Mouse (Mus musculus): ENCODE measurements around the gene Plp1.

Gene Plp1

DNA sequence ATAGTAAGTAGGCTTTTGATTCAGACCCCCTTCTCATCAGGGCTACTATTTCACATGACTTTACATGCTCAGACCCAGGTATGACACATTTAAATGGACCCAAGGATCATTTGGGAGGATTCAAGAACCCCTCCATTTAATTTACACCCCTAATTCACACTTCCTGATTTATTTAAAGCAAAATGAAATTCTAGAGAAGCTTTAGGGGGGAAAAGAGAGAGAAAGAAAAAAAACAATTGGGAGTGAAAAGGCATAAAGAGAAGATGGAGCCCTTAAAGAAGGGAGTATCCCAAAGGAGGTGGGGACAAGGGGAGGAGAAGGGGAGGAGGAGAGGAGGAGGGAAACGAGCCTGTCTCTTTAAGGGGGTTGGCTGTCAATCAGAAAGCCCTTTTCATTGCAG lies at the start of gene Plp1:
TSS of gene Plp1 (plus strand) at position 301 of the 400 bp plus-strand sequence.
- 36% methylated on average over 1 of the region's 1 CpGs for WGBS

DNA sequence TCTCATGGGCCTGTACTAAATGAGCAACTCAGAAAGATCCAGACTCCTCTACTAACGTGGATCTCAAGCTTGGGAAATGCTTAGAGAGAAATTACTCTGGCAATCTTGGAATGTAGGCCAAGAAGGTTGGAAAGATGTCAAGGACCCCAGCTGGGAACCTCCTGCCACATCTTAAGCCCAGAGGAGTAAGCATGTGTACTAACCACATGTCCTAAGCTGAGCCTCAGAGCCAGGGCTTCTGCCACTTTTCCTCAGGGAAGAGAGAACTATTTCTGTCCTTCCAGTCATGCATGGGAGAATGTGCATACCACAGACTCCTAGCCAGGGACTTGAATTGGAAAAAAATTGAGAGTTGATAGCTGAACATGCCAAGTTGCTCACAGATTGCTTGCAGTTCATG lies 49.4 kb upstream of the Plp1 start:
- 59% methylated on average over 1 of the region's 1 CpGs for WGBS

DNA sequence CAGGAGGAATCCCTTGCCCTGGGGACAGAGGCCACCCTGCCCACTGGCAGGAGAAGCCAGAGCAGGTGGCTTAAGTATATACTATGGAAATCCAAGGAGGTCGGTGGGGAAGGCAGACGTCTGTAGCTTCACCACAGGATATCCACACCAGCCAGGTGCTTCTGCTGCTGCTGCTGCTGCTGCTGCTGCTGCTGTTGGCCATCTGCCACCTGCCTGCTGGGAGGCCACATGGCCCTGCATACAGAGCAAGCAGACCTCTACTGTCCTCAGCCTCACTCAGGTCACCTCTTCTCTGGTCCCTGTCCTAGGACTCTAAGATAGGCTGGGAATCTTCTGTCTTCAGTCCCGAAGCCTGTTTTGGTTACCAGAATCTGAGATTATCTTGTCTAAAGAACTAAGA lies 44.4 kb upstream of the Plp1 start:
- 81% methylated on average over 3 of the region's 3 CpGs for WGBS

DNA sequence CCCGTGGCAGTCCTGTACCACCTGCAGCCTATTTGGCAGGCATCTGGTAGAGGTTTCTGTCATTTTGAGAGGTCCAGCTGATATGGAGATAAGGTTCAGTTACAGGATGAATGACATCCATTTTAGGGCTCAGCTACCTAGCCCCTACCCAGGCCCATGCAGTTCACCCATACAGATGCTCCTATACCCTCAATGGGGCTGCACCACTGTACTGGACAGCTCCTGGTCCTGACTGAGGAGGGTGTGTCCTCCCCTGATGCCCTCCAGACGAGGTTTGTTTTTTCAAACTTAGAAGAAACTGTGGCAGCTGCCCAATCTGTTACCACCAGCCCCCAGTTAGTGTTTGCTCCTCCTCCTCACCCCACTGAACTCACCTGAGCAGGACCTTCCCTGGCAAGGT lies 43.2 kb upstream of the Plp1 start:
- 79% methylated on average over 2 of the region's 2 CpGs for WGBS

DNA sequence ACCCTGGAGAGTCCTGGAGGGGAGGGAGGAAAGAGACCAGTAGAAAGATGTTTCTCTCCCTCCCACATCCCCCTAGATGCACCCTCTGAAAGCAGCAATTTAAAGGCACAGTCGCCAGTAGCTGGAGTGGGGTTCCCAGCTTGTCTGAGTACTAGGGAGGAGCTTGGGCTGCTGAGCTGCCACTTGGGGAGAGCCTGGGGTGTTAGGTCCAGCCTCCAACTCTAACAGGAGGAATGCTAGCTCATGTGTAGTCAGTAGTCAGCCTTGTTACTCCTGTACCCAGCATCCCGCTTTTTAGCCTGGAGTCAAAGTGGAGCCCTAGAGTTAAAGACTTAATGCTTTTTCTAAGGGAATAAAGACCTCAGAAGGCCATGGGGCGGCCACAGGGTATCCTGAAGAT lies 42.4 kb upstream of the Plp1 start, which contains the start of gene Glra4:
TSS of gene Glra4 (minus strand) at position 101 of the 400 bp plus-strand sequence.
- WGBS, result 86% methylated on average over 3 of the region's 3 CpGs

DNA sequence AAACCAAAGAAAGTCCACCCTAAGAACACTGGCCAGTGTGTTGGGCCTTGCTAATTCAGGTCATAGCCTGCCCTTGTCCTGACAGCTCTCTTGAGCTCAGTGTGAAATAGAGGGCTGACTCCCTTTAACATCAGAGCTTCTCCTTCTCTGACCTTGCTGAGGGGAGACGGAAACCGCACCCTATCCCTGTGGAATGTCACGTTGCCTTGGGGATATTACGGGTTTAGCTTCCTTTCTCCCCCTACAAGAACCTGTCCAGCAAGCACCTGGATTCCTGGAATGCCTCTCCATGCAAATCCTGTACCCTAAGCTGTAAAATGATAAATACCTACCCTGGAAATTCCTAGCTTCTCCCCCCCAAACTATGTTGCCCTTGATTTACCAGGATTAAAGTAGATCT lies 33.0 kb upstream of the Plp1 start:
- WGBS, result 97% methylated on average over 4 of the region's 4 CpGs

DNA sequence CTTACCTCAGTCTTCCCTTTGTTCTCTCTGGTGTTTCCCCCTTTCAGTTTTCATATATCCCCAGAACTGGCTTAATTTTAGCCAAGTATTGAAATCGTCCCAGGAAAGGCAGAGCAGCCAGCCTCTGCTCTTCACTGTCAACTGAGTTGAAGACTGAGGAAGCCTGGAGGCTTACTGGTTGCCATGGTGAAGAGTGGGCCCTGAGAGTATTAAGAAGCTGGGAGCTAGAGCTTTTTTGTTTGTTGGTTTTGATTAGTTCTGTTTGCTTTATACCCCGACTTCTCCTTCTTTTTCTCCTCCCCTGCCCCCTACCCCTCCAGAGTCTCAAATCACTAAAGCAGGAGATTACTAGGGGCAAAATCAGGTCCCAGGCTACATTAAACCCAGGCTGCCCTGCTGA lies 25.2 kb upstream of the Plp1 start:
- WGBS, result 32% methylated on average over 2 of the region's 2 CpGs

DNA sequence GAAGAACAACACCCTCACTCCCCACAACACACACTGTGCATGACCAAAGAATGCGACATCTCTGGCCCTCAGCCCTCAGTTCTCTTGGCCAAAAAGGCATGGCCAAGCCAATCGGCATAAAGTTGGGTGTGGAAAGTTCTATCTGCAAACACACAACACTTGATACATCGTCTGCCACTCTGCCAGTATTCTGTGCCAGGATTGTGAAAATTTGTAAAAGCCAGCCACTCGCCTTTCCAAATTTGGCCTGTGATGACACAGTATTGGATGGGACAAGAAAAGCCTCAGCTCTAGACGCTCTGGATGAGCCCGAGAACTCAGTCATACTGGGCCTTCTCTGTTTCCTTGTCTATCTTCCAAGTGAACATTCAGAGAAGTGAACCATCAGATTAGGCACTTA lies 2.7 kb upstream of the Plp1 start:
- 62% methylated on average over 6 of the region's 6 CpGs for WGBS

DNA sequence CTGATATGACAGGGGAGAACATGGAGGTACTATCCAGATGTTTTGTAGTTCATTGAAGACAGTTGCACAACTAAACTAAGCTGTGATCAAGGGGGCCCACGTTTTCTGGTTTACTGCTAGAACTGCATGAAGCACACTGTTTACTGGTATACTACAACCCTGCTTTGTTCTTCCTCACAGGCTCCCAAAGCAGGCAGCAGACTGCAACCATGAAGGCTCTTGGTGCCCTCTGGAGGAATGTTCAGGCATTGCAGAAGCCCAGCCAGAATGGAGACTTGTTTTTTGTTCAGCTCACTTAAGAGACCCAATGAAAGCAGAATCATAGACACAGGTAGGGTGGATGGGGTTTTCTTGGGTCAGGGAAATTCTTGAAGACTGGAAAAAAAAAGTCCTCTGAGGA lies 2.2 kb upstream of the Plp1 start:
- 4% methylated on average over 1 of the region's 1 CpGs for WGBS

DNA sequence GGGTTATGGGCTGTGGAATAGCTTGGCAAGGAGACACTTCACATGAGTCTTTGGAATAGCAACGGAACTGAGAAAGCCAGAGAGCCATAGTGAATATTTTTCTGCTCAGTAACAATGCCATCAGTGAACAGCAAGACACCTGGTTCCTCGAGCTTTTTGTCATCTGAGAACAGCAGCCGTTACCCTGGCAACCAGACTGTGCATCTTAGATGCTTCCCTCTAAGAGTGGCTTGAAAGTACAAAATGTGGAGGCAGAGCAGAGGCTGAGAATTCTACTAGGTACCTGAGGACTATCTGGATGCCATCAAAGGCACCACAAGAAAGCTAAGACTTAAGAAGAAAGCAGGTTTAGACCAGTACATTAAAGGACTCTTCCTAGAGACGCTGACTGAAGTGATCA lies 2.5 kb downstream of the Plp1 start:
- WGBS, result 51% methylated on average over 4 of the region's 4 CpGs

DNA sequence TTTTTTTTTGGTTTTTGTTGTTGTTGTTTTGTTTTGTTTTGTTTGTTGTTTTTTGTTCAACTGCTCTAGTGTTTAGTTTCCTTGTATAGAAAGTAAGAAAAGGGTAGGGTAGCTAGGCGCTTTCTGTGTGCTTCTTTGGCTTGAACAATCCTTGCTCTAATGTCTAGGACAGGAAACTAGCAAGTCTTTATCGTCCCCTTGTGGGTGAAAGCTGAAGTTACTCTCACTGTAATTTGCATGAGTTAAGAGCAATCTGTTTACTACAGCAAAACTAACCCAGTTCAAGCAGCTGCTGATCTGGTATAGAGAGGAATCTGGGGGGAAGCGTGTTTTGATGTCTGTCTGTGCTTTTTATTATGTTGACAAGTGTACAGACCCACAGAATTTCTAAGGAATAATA lies 27.8 kb downstream of the Plp1 start:
- 41% methylated on average over 3 of the region's 3 CpGs for WGBS

DNA sequence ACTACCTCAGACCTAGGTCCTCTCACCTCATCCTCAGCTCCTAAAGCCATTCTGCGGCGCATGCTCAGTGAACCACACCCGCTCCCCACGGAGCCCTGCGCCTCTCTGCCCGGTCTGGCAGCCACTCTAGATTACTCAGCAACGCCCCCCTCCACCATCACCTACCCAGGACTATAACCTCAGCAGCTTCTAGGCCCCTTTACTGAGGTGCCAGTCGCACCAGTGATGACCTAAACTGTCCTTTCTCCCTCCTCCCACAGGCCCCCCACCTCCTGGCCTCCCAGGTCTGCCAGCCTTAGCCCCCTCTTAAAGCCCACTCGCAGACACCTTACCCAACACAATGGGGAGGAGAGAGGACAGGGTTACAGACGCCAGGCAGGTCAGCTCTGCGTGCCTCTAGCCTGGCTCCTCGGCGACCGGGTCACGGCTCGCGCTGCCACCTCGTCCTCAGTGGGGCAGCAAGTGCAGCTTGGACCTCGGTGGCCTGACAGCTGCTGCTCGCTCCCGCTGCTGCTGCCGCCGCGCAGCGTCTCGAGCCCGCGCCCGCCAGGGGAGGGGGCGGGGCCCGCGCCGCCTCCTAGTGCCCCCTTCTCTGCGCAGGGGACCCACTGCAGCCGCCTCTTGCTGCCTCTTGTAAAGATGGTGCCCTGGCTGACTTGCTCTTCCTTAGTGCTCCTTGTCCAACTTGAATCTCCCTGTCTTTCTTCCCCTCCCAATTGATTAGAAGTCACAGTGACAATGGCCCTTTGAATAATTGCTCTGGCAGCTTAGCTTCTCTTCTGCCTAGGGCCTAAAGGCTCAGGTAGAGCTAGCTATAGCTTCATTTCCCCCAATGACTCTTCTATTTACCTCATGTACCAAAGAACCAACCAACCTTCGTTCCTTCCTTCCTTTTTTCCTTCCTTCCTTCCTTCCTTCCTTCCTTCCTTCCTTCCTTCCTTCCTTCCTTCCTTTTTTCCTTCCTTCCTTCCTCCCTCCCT lies 45.9 kb downstream of the Plp1 start, which contains the start of gene Rab9b:
TSS of gene Rab9b (minus strand) at position 695 of the 980 bp plus-strand sequence.
- WGBS, result 8% methylated on average over 32 of the region's 36 CpGs
